Mouse (Mus musculus) kidney, postnatal 10 days (tissue): ENCODE measurements at regions not wholly inside any gene's neighbourhood (a gene's known extent, or its start where the extent isn't known, plus 50 kb on each side); places are given as distances from the start of the nearest gene placed in this dataset.
"Not testable (repeated sequence)": the region's sequence is repeated elsewhere in the genome, so short reads cannot be mapped to it uniquely, and the experiment has no call there.

Experiments used
- DNase-seq: peaks from one replicate; pipeline ENCODE4 v3.0.0; 2021; ENCODE audit warnings: mixed read lengths

DNA sequence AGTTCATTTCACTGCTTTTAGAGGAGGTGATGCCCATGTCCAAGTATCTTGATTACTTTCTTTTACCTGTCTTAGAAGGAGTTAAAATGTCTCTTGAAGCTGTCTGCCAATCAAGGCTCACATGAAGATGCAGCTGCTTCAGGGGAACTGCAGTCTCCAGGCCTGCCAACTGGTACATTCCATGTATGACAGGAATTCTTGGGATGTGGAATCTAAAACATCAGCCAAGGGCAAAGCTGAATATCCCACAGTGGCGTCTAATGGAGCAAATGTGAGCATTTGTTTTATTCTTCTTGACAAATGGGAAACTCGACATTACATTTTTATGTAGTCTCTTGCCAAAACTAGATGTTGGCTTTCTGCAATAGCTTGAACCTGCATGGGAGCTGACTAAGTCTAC, 438.7 kb upstream of the Adamts5 start:
- DNase-seq = peak; percentile 11

DNA sequence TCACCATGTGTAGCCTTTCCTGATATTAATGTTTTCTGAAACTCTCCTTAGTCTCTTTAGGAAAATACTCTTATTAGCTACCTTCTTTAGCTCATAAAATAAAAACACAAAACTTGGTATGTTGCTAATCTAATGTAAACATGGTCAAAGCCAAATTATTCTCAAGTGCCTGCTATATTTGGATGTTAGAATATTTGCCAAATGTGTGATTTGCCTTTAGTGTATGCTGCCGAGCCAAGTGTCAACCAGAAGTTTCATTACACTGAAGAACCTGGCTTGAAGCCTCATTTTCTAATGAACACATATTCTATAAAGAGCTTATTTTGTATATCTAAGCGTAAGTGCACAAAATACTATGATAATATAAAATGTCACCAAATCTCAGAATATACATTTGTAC, 423.8 kb upstream of the Adamts5 start:
- DNase-seq = no peak

DNA sequence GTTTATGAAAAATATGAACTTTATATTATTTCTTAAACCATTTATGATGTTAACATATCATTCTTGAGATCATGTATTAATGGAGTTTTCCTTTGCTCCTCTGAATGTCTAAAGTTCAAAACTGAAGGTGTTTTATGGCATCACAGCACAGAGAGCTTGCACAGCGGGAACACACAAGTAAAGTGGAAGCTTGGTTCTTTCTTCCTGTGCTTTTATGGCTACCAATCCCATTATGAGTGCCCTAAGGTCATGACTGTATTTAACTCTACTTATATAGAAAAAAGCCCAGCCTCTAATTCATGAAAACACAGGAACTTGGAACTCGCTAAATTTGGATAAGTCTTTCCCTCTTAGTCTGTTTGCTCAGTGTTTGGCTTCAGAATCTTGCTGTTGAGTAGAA, 417.3 kb upstream of the Adamts5 start:
- no peak for DNase-seq

DNA sequence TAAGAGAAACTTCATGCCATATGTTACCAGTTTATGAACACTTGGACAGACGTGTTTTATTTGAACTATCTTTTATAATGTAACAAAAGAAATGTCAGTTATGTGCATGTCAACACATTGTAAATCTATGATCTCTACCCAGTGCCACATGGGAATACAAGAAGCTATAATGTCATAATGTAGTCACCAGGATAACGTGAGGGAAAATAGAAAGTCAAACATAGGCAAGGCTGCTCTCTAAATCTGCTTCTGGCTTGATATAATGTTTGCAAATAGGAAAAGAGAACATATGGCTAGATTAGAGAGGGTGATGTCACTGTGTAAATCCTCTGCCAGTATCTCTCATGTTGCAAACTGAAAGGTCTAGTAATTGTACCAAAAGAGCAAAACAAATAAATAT, 408.1 kb upstream of the Adamts5 start:
- DNase-seq = no peak

GRCm38 (mm10) chr16:86303869-86304268, 402.2 kb upstream of the Adamts5 start:
- DNase-seq = no peak

DNA sequence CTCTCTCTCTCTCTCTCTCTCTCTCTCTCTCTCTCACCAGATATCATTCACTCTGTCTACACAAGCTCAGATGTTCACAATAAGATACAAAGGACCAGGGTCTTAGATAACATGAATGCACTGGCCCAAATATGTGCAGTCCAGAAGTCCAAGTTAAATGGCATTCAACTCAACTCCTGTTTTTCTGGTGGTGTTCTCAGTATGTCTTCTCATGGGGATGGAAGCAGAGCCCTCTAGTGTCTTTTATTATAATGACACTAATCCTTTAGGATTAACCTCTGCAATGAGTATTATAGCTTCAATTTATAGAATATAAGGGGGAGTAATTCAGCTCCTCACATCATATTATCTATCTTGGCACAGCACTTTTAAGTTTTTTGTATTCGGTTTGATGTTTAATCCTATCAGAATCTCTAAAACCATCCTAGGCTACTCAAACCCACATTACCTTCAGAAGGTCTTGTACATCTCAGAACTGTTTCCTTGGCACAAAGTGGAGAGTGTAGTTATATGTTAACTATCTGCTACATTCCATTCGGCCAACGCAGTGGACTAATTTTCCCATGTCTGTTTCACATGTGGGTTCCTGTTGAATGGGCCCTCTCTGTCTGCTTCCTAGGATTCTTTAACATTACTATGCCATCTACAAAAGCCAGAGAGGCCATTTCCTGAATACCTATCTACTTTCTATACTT, 401.0 kb upstream of the Adamts5 start:
- no peak for DNase-seq

DNA sequence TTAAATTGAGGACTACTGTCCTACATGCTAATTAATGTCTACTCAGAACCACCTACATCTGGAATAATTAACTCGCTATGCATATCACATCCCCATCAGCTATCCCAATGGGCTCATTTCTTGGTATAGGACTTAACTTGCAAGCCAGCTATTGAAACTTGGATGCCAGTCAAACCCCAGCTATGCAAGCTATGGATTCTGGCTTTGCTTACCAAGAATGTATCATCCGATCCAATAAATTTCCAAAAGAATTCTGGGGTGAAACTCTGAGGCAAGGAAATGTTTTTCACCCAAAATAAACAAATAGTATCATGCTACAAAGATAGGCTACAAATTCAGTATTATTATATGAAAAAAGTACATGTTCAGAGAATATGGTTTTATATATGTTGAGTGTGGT, 392.8 kb upstream of the Adamts5 start:
- DNase-seq = peak; percentile 10

- no peak for DNase-seq
These were observed 379.7 kb upstream of the Adamts5 start for GRCm38 (mm10) chr16:86281326-86281725.

DNA sequence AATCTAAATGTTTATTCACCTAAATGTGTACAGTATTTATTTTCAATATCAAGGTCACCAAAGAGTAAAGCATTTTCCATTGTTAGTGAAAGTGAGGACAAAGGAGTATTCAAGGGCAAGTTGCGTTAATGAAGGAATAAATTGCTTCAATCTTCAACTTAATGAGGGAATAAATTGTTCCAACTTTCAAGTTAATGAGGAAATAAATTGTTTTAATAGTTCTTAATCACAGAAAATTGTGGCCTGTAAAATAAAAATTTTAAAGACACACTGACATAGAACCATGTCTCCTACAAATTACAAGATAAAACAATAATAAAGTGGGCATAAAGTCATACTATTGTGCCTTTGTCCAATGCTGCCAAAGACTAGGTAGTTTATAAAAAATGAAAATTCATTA, 375.4 kb upstream of the Adamts5 start:
- no peak for DNase-seq

GRCm38 (mm10) chr16:86261612-86262011, 360.0 kb upstream of the Adamts5 start:
- DNase-seq = peak; percentile 30

- peak; percentile 10 for DNase-seq
These were observed 351.0 kb upstream of the Adamts5 start for GRCm38 (mm10) chr16:86252630-86253029.

DNA sequence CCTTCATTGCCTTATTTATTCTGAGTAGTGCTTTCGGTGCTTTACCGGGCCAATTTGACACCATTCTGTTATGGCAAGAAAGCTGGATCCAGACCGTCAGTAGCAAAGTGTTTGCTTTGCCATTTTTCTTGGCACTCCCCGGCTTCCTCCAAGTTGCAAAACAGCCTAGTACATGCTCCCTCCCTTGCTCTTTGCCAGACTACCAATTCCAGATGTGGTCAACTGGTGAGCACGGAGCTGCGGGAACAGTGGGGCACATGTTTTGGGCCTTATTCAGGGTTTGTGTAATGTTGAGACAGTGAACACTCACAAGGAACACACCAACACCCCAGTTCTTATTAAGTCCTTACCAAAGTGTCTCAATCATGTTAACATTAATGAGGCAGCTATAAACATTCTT, 348.4 kb upstream of the Adamts5 start:
- no peak for DNase-seq

GRCm38 (mm10) chr16:86244191-86244590, 342.6 kb upstream of the Adamts5 start:
- no peak for DNase-seq

DNA sequence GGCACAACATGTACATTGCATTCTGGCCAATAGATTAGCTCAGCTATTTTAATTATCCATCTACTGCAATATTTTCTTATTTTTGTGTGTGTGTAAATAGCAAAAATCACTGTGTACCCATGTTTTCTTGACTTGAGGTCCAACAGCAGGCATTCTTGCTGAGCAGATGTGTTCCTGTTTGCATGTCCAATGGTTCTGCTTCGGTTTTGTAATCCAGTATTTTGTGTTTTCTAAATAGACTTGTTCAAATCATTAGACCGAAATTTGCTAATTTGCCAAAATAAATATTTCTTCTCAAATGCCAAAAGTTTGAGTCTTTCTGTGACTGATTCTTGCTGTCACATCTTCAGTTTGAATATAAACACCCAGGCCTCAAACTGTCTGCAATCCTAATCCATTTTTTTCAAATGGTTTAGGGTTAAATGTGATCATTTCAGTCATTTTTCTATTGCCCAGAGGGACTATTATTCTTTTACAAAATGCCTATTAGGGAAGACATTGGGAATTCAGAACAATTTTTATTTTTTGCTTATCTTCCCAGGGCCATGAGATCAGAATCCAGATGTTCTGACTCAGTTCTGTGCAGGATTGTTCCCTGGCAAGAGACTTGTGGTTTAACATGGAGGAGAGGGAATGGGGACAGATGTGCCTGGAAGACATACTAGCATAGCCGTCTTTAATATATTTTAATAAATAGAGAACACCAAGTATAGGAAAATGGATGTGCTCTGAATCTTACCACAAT, 341.3 kb upstream of the Adamts5 start:
- peak; percentile 14 for DNase-seq

DNA sequence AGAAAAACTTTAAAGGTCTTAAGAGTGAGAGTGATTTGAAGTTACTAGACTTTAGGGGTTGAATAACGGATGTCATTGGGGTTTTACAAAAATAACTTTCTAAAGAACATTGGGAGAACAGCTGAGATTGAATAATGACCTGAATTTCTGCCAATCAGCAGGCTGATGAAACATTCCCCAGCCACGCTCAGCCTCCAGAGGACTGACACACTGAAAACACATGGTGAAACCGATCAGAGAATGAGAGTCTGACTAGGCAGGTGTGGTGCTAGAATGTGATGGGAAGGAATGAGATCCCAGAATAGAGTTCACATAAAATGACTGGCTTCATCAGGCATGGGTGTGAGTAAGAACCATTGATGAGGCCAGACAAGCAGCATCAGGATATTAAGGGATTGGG, 321.4 kb upstream of the Adamts5 start:
- no peak for DNase-seq

DNA sequence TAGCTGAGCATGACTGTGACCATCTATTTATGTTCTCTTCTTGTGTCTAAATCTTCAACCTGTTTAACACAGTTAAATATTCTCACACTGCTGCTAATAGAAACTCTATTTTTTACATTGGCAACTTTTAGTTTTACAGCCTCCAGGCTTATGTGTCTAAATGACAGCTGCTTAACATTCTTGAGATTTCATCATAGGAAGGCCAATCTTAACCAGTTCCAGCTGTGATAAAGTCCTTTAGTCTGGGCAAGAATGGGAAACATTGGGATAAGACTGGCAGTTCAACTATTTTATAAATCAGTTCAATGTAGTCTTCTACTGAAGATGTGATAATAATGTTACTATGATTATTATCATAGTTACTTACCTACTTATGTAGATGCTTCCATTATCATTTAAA, 308.9 kb upstream of the Adamts5 start:
- DNase-seq = no peak

DNA sequence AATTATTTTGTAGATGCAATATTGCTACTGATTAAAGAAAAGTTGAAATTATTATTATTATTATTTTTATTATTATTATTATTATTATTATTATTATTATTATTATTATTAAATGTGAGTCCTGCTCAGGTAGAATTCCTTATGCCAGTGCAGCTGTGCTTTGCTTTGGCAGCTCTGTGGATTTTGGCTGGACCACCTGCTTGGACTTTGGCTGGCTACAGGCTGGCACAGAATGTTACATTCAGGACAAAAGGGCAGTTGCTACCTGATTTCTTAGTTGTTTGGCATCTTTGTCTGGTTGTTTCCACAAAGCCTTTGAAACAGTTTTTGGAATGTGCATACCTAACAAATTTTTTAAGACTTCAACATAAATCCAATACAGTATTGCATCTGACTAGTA, 307.7 kb upstream of the Adamts5 start:
- no peak for DNase-seq

DNA sequence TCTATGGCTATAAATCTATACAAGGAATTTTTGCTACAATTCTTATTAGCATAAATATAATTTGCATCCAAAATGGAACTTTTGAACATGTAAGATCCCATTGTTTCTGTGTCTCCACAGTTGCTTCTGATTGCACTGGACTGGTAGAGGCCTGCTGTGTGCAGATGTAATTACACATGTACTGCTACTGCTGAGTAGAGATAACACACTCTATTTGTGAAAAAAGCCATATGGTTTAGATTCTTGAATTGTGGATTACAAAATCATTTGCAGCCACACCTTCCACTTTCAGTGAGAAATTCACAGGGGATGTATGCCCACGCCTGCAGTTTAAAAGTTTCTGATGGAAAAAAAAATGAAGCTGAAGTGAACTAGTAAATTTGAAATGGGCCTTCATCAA, 288.2 kb upstream of the Adamts5 start:
- DNase-seq = no peak

DNA sequence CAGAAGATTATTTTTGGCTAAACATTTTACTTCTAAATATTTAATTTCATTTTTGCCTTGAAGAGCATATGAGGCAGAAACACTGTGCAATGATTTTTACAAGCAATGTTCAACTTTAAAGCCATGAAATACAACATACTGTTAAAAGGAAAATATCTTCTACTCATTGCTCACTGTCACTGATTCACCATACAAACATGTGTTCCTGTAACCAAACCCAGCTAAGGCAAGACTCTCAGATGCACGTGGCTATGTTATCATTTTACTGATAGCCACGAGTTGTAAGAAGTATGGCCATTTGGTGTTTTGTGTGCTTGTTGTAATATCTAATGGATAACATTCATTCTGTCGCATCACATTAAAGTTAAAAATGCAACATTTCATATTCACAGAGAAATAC, 287.3 kb upstream of the Adamts5 start:
- no peak for DNase-seq

DNA sequence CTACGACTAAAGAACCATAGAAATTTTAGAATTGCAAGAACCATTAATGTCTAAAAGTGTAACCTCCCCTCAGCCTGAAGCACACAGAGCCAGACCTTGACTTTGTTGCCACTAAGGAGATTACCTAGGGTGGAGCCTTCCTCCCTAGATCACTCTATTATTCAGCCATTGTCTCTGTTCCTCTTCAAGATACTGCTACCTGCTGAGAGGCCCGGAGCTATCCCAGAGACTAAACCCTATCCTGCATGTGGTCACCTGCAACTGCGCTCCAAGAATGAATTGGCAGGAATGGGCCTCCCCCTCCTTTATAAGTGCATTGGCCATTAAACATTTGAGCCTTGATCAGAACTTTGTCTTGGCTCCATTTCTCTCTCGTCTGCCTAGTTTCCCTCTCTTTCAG, 286.0 kb upstream of the Adamts5 start:
- DNase-seq = not testable (repeated sequence)

GRCm38 (mm10) chr16:86159021-86159815, 257.6 kb upstream of the Adamts5 start:
- no peak for DNase-seq

DNA sequence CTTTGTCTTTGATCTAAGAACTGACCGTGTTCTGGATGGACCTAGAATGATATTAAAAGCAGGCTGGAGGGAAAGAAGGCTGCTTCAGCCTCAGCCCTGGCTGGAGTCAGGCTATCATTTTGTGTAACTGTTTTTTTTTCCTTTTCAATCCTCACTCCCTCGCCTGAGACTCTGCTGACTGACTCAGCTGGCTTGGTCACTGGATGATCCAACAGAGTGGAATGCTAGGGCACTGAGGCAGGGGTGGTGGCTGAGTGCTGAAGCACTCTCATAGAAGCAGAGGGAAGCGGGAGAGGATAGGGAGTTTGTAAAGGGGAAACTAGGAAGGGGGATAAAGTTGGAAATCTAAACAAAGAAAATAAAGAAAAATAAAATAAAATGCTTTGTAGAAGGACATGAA, 236.5 kb upstream of the Adamts5 start:
- no peak for DNase-seq

DNA sequence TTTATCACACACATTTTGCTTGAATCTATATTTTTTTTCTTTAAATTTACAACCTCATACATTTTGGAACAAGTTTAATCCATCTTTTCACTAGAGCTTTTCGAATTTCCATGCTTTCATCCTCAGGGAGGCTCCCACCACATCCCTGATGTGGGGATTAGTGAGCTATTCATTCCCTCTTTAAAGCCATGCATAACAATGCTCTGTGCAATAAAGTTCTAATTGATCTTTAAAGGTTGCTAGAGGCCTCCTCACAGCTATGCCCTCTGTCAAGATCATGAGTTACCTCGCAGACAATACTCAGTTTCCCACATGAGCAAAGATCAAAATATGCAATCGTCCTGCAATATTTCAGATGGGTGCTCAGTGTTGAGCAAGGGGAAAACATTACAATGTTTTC, 234.5 kb upstream of the Adamts5 start:
- DNase-seq = no peak

DNA sequence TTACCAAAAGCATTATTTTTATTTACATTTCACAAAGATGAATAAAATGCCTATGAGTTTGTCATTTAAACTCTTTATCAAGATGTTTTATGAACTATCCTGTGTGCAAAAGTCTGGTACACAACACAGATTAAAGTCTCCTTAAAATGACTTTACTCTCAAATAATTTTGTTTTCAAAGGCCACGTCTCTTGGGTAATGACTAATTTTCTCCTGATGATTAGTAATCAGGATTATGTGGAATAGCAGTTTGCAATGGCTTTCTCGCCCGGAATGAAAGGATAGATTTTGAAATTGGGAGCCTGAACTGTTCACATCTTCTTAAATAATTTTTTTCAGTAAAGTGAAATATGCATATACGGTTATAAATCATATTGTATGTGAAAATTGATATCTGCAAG, 225.8 kb upstream of the Adamts5 start:
- DNase-seq = no peak
